Mouse (Mus musculus) left cerebral cortex, adult 11 months (tissue): ENCODE measurements at regions not wholly inside any gene's neighbourhood (a gene's known extent, or its start where the extent isn't known, plus 50 kb on each side); places are given as distances from the start of the nearest gene placed in this dataset.

Experiments used
- DNase-seq: peaks from one replicate; pipeline ENCODE4 v3.0.0; 2022; ENCODE audit warnings: low spot score

DNA sequence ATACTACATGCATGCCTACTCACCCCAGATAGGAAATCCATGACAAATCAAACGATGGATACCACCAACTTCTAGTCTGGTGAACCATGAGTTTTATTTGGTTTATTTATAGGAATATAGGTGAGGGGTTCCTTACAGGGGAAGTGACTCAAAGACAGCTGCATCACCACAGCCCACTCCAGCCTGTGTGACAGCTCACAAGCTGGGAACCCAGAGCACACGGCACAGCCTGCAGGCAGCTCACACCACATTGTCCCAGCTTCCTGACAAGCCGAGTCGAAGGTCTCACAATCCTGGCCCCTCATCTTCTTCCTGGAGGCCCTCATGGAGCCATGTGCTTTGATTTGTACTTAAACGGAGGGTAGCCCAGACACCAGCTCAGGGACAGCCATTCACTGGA is 214.7 kb downstream of the Cog6 start:
- no peak for DNase-seq

DNA sequence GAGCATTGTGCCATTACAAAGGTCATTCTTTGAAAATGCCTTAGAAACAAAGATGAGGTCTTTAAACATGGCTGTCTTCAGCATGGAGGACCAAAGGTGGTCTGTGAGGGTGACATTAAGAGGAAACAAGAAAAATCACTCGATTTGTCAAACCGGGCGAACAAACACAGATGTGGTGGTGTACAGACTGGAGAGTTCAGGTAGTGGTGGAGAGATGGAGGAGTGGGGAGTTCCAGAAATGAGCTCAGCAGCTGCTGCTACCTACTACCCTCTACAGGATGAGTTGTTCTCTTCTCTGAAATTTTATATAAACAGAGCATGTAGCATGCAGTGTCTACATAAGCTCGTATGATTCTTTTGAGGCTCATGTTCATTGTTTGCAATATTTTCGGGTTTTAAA is 215.6 kb downstream of the Cog6 start:
- no peak for DNase-seq

DNA sequence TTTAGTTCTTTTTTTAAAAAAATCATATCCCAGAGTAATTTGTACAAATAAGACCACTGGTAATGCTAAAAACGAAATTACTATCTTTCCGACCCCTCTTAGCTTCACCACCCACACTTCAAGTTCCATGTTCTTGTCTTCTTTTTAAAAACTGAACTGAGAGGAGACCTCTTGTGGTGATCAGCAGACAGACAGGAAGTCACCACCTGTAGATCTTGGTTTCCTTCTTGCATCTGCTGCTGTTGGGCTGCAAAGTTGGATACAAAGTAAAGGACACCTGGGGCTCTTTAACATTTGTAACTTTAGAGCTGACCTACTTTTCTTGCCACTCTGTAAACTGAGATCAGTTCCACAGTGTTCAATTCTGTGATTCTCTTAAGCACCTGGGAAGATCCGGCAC is 216.4 kb downstream of the Cog6 start:
- no peak for DNase-seq

DNA sequence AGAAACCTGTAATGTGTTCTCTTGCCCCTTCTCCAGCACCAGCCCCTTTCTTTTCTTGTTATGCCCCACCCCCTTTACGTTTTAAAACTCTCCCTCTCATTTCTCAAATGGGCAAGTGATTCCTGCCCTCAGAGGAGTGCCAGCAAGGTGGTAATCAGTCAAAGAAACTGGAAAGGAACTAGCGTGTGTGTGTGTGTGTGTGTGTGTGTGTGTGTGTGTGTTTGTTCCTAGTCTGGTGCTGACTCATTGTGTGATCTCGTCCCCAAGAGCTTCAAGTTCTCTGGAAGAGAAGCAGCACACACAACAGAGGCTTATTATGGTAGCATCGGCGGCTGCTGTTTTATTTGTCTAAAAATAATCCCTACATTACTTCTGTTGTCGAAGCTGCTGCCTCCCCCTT is 219.2 kb downstream of the Cog6 start:
- DNase-seq: peak; percentile 14

DNA sequence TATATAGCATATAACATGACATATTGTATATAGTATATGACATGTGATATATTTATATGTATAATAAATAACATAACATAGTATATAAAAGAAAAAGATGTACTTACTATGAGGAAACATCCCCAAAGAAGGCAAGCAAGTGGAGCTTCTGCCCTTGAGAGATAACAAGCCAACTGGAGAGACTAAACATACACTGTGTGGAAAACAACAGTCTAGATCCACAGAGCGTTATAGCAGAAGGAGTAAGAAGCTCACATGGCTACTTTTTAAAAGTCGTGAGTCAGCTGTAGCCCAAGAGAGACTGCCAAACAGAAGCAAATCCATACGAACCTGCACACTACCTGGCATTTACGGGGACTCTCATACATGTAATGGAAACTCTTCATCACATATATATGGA is 219.9 kb downstream of the Cog6 start:
- DNase-seq: no peak

DNA sequence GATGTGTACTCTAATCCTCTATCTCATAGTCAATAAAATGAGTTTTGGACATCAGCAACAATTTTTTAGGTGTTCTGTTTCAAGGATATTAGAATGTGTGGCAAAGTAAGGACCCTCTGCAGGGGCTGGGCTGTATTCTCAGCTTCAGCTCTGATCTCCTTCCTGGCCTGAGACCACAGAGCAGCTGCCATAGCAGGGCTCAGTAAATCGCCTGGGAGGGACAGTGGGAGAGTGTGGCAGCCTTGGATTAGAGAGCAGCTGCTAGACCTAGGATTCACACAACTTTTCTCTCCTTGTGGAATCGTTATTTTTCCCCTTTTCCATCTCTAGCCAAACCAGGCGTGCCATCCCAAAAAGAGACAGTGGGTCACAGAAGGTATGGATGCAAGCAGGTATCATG is 222.8 kb downstream of the Cog6 start:
- DNase-seq: no peak

DNA sequence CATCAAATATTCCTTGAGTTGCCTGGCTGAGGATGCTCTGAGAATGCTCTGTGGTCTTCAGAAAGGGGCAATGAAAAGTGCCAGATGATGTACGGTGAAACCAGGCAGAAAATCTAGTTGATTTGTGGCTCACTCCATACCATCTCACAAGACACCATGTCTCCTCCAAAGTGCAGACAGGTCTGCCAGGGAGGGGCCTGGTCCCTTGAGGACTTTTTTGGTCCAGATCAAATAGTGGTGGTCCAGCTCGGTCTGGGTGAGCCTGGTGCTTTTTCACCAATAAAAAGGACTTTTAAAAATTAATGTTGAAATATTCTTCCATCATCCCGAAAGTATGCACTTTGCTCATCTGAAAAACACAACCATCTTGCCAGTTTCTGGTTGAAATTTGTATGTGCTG is 224.2 kb downstream of the Cog6 start:
- no peak for DNase-seq

DNA sequence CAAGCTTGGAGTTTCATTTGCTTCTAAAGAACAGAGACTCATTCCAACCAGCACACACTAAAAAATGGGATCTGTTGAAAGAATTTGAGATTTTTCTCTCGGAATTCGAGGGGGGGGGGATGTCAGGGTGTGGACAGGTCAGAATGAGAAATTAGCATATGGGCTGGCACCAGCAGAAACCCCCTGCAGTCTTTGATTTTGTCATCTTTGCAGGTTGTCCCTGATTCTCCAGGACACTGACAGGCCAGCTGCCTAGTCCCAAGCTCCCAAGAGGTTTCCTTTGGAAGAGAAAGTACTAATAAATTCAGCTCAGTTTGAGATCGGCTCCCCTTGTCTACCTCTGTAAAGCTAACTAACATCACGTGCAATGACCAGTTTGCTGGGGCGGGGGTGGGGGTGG is 224.9 kb downstream of the Cog6 start:
- DNase-seq: no peak

DNA sequence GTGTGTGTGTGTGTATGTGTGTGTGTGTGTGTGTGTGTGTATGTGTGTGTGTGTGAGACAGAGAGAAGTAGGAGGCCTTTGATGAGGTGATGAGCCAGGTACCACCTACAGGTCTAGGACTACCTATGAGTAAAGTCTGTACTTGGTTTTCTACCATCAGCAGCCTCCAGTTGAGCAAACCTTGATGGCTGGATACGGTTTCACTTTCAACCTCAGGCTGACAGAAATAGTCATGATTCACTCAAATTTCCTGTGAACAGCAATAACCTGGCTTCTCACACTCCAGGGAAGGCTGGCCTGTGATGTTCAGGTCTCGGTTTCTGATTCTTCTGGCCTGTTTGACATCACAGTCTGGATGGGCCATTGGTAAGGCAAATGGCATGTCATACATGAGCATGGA is 226.1 kb downstream of the Cog6 start:
- DNase-seq: no peak

DNA sequence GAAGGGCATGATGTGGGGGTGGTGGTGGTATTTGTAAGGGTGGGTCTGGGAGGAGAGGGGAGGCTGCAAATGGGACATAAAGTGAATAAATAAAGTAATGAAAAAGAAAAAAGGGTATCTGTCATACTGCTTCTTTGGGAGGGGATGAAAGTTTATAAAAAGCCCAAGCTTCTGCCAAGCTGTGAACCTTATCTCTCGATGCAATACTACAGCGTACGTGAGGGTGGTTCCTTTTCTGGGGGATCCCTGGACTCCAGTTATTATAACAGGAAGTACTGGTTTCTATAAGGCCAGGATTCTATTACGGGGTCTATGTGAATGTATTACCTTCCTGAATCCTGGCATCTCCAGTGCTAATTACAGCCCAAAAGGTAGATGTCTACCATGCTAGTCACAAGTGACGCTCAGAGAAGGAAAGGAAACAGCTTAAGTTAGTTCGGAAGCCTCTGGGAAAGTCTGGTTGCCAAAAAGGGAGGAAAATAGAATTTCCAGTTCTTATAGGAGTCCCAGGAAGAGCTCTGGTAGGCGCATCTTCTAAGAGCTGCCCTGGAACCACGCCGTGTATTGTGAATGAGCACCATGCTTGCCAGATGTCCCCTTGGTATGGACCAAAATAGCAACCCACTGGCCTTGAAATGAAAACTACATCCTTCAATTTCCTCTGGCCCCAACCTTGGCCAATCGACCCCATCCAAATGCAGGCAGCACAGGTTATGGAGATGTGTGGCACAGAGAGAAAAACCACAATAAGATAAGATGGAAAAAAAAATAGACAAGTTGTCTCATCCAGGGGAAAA is 228.9 kb downstream of the Cog6 start:
- no peak for DNase-seq

DNA sequence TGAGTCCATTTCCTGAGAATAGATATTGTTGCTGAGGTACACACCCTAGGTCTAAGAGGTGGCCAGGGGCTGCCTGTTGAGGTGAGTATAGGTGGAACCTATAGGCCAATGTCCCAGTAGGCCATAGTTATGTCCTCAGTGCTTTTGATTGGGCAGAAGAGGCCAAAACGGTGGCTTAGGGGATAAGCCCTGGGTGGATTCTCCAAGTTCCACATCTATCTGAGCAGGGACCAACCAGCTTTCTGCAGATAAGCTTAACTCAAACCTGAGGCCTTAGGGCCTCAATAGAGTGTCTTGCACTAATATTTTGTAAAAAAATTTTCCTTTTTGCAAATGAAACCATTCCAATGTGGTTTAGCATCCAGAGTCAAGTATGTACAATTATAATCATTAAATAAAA is 231.4 kb downstream of the Cog6 start:
- DNase-seq: no peak

DNA sequence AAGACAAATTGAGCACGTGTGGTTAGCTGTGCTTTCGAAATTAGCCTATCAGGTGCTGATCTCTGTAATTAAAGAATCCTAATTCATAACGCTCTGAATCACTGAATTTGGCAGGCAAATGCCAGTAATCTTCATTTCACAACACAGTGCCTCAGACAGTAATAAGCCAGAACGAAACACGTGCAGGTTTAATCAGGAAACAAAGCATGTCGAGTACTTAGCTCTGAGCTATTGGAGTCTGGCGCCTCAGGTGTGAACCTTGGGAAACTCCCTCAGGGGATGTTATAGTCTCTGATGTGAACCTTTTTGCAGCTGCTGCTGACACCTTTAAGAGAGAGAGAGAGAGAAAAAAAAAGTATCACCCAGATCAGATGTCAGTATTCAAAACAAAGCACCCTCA is 232.6 kb downstream of the Cog6 start:
- no peak for DNase-seq

DNA sequence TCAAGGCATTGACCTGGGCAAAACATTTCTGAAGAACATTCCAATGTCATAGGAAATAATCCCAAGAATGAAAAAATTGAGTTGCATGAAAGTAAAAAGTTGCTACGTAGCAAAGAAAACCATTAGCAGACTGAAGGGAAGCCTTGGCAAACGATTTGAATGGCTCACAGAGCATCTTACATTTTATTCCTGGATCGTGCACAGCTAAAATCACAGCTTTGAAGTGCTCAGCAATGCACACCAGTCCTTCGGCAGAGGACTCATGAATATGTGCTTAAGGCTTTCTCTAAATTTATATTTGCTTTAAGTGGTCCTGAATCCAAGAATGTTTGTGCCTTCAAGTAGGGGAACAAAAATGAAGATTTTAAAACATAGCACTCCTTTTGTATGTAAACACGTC is 234.5 kb downstream of the Cog6 start:
- DNase-seq: no peak

DNA sequence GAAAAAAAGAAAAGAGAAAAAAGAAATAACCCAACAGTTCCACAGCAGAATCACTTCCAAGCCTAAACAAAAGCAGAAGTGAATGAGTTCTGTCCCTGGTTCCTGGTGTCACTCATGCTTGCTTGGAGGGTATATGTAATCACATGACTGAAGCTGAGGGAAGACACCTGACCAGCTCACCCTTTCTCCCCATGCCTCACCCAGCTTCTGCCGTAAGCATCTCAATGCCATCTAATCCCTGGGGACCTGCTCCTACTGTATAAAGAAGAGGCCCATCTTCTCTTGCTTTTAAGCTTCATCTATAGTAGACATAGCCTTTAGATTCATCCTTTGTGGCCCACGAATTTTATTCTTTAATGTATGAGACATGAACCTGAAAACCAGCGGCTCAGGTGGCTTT is 235.5 kb downstream of the Cog6 start:
- no peak for DNase-seq

DNA sequence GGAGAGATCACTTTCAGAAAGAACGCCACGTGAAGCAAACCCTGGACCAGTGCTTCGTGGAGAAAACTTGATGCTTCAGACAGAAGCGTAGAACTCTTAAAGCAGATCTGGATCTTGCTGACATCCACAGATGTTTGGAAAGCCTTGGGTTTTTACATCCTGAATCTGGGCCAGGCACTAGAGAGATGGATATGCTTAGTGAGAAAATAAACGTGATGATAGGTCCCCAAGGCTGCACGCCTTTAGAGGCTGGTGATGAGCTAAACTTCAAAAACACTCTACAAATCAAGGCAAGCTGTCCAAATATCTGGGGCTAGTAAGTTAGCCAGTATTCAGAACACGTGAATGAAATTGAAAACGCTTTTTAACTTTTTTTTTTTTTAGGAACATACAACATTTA is 236.7 kb downstream of the Cog6 start:
- DNase-seq: no peak

DNA sequence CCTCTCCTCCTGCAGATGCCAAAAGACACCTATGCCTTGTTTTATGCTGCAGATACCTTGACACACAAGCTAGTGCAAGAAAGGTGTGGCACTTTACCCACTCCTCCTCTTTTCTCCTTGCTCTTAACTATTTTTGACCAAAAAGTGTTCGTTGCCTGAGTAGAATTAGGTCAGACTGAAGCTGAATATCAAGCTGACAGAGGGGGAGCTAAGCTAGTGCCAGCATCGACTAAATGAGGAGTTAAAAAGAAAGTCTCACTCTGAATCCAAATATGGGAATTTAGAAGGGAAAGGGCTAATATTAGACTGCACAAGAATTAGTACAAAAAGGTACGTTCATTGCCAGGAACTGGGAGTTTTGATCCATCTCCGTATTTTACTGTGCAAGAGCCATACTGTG is 241.2 kb downstream of the Cog6 start:
- DNase-seq: no peak

DNA sequence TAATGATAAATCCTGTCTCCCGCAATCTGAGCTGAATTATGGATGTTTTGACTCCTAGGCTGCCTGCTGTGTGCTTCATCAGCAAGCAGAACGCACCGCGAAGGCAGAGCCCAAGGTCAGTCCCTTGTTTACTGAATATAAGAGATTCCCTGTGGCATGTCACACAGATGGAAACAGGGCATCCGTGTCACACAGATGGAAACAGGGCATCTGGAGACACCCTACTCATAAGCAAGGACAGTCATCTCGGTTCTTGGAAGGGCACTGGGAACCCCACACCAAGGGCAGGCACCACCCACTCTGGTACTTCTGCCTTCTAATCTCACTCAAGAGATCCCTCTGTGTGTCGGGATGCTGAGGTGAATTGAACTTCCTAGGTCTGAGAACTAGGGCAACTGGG is 241.9 kb downstream of the Cog6 start:
- DNase-seq: no peak

DNA sequence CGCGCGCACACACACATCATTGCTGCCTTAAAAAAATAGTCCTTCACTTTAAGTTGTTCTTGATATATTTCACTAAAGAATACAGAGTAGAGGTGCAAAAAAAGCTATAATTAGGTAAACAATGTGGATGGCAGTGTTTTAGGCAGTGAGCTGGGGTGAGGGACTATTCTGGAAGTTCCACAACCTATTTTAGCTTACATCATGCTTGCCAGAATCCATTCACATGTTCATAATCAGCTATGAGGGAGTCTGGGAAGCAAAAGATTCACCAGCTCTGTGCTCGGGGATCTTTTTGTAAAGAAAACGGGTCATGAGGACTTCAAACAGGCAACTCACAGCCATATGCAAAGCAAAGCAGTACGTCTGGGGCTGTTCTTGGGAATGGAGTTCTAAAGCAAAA is 242.3 kb downstream of the Cog6 start:
- DNase-seq: no peak

DNA sequence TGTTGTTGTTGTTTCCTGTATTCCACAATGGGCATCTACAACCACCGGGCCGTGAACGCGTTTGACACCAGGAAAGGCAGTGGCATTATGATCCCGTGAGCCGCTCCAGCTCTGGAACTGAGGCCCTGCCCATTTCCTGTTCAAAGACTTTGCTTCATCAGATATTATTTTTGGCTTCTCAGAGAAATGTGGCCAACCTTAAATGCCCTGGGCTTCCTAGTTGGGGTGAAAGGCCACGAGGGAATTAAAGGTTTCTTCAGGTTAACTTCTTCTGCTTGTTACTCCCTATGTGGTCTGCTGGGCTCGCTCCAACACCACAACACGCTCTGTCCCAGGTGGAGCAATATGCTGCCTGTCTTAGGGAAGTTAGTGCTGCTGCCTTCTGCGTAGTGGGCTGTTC is 249.8 kb downstream of the Cog6 start:
- DNase-seq: no peak

DNA sequence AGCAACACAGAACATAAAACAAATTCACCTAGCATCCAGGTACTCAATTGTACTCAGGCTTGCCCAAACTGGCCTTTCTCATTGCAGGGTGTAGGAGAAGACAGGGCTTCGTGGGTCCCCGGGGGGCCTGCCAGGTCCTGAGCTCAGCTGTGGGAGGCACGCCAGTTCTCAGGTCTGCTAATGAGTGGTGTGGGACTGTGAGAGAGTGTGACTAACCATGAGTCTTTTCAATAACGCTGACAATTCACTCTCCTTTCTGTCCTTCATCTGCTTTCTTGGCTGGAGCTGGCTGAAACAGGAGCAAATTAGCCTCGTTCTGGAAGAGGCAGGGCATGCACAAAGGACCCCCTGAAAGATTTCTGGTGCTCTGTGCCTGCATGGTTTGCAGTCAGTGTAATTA is 250.2 kb downstream of the Cog6 start:
- no peak for DNase-seq

DNA sequence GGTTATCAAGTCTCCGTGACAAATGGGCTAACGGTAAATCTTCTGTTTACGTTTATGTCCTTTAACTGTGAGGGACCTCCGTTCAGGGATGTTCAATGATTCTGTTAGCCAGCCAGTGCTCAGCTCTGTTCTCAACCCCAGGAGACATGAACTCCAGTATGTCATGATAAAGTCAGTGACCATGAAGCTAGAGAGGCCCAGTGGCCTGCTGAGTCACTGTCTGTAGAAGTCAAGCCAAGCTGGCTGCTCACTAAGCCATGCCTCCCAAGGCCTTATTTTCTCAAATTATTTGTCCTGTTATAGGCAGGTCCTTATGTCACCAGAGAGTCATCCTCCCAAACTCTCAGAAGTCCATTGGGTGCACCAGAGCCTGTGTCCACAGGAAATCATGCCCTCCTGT is 252.9 kb downstream of the Cog6 start:
- DNase-seq: no peak

DNA sequence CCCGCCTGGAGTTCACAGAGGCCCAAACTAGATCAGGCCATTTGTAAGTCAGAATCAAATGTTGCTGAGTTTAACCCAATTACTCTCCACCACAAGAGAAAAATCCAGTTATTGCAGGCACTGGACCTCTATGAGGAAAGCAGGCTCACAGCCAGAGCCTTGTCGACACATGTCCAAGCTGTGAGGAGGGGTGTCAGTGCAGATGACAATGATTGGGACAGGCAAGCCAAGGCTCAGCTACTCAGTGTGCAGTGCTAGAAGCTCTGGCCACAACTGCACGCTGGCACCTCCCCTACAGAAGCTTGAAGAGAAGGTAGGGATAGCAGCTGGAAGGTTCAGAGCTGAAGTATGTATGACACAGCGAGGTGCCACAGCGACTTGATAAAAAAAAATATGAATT is 253.4 kb downstream of the Cog6 start:
- DNase-seq: no peak

DNA sequence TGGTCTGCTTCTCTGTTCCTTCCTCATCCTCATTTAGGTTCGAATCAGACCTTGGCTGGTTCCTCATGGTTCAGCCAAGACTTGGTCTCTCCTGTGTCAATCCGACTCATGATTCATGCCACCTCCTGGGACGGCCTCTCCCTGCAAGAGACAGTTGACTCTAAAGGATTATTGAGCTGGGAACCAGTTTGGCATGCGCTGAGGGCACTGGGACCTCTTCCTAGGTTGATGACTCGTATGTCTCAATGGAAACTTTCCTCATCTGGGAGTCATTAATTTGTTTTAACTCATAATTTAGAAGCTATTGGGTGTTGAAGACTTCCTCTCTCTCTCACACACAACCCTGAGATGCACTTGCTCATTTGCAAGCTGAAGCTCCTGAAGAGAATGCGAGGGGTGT is 254.5 kb downstream of the Cog6 start:
- no peak for DNase-seq

DNA sequence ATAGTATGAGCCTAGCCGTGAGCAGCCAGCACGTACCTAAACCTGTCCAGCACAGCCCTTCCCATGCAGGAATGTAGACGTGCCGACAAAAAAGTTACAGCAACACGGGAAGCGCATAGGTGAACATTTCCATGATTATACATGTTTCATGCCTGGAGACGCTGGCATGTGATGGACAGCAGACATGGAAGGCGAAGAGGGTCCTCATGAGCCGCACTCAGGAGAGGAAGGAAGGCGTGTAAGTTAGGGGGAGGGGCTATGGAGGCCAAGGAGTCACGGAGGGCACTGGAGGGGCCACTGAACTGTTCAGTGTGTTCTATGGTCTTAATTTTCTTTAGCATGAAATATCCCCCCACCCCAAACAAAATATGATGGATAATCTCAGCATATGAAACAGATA is 257.2 kb downstream of the Cog6 start:
- no peak for DNase-seq

DNA sequence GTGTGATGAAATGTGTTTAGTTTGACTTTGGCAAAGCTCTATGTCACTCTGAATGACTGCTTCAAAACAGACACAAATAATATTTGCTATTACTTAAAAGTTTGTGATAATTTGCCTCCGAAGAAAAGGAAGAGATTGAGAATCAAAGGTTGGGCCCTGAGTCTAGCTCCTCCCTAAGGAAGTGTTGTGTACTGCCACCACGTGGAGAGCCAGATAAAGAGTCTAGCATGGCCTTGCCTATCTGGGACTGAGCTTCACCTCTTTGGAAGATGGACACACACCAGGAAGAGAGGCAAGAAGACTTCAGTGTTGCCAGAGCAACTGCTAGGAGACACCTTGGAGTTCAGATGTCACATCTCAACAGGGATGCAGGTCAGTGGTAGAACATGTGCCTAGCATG is 258.5 kb downstream of the Cog6 start:
- peak; percentile 25 for DNase-seq
